Mouse (Mus musculus) gastrocnemius, postnatal 14 days (tissue): ENCODE measurements around the gene Ddx47. TPM values are rescaled to one million over a fixed set of nuclear protein-coding genes. Genes with fewer than 3 reads are reported as not detected.

Experiments
- DNase-seq: peaks from one replicate; pipeline ENCODE4 v3.0.0; 2021; ENCODE audit warnings: mixed read lengths
- intact Hi-C: fragments of 180-260 bp; cut with DNase I; formaldehyde crosslinking; loops from one replicate; pipeline ENCODE4 v1.15.1; 2025; ENCODE audit warnings: low total_unique reads
- total RNA-seq, 2 experiments: library from RNA; stranded (reverse); gene quantifications; 2 replicates each; pipeline ENCODE4 v1.2.3; 2021

Gene Ddx47
- total RNA-seq, 2 experiments from 2014 or later, result 30.2 to 33.0 TPM

DNA sequence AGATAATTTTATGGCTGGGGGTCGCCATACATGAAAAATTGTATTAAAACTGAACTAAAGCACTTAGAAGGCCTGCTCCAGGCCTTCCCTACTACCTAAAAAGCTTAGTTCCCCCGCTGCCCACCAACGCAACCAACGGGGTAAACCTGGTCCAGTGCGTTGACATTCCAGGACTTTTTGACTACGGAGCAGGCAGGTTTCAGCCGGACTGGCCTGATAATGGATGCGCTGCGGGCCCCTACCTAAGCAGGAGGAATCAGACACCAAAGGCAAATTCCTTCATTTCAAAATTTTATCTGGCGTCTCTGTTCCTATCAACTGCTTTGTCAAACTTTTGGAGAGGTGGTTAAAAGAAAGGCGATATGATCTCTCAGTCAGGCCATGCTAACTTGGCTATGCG, 53.2 kb downstream of the Ddx47 start:
- no peak for DNase-seq
- intact Hi-C loops, result no loop called here

DNA sequence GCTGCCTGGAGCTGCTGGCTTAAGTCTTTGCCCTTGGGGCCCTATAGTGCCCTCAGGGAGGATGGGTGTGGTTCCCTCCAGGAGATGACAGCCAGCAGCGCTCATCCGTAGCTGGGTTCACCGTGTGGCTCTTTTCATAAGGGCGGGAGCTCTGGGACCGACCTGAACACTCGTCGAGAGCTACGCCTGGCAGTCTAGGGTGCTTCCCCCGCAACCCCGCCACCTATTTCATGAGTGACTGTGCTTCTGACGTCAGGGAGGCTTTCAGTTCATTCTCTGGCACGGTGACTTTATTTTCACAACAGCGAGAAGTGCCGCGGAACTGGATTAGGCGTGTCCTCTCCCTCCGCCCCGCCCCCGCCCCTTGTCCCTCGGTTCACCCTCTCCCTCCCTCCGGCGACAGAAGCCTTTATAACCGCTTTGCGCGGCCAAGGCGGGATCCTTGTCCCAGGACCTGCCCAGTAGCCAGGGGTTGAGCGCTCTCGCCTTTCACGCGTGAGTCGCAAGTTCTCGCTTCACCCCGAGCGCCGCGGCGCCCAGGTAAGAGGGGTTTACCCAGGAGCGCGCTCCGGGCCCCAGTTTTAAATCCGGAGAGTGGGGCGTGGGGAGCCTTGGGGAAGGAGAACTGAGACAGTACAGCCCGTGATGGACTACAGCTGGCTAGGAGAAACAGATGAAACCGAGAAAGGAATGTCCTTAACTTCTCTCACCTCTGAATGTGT, 54.0 kb downstream of the Ddx47 start, which contains the start of gene Gprc5a:
Gene Gprc5a (plus strand): TSS at position 416 of the 722 bp plus-strand sequence.
- intact Hi-C loops, result no loop called here
- DNase-seq, result peak; percentile 40

DNA sequence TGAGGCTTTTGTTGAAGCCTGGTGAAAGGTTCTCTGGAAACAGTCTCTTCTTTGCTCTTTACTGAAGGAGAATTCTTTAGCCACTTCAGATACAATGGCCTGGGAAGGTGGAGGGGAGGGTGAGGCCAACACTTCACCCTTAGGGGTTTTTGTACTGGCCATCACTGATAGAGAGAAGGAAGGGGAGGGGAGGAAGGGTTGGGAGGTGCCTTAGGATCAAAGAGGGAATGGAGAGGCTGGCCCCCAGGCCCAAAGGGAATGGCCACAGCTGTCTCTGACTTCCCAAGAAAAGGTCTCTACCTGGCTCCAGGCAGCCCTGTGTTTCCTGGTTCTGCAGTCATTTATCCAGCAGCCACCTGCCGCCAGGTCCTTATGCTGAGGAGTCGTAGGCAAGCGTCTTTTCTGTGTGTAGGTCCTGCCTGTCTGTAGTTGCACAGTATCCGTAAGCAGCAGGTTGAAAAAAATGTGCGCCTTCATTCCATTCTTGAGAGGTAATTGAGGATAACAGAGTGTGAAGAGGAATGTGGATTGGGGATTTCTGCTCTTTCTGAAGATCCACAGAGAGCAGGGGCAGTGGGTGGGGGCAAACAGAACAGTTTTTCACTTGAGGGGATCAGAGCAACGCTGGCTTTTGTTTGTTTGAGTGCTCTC, 55.5 kb downstream of the Ddx47 start:
- no peak for DNase-seq
- intact Hi-C loops, result no loop called here

DNA sequence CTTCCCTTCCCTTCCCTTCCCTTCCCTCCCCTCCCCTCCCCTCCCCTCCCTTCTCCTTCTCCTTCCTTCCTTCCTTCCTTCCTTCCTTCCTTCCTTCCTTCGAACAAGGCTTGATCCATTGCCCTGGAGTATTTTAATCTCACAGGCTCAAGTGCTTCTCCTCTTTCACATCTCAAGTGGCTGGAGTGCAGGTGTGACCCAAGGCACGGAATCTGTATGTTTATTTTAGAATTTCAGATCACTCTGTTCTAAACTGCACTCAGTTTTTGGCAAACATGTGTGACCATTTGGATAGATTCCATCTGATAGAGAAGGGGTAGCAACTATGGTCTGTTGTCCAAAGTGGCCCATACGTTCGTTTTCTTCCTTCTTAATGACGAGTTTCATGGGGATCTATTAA, 56.8 kb downstream of the Ddx47 start:
- DNase-seq, result no peak
- intact Hi-C loops, result no loop called here

DNA sequence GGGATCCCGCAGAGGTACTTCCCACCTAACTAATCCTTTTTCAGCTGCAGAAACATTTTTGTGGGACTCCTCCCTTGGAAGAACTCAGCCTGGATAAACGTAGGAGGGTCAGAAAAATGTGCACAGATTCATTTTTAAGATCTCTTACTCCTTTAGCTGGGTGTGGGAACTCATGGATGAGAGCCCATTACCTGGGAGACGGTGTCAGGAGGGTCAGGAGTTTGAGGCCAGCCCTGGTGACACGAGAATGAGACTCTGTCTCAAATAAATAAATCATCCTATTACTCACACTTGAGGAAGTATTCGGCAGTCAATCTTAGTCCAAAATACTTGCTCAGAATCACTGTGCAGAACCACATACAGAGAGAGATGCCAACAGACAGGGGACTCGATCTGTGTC, 58.4 kb downstream of the Ddx47 start:
- DNase-seq, result no peak
- intact Hi-C loops, result no loop called here

DNA sequence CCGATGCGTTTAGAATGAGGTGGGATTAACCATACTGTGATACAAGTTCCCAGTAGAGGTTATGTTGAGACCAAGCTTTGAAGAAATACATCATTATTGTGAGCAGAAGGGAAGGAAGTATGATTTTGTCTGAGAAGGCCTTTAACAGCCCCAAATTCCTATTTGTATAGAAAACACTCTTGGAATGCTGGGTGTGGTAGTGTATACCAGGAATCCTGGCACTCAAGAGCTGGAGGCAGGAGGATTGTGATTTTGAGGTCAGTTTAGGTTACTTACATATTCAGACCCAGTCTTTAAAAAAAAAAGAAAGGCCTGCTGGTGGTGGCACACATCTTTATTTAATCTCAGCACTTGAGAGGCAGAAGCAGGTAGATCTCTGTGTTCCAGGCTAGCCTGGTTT, 58.9 kb downstream of the Ddx47 start:
- intact Hi-C loops, result no loop called here
- no peak for DNase-seq

Other genes starting within 250 kb of the Ddx47 start
- gene Dusp16, start 219.0 kb upstream of the Ddx47 start, total RNA-seq, result 10 to 100 TPM; 13.5 to 14.4 TPM
- gene Crebl2, start 181.5 kb upstream of the Ddx47 start, total RNA-seq, result 1 to 10 TPM; 3.5 to 5.0 TPM
- gene Gpr19, start 113.0 kb upstream of the Ddx47 start, total RNA-seq, result 1 to 10 TPM; 5.5 to 5.8 TPM
- 10 to 100 TPM; 42.0 to 42.4 TPM for gene Cdkn1b, start 91.2 kb upstream of the Ddx47 start, total RNA-seq
- 1 to 10 TPM; 2.7 to 2.8 TPM for gene Apold1, start 29.9 kb upstream of the Ddx47 start, total RNA-seq
- under 1 TPM; 0.41 to 0.66 TPM for gene Gprc5a, start 54.0 kb downstream of the Ddx47 start, total RNA-seq
- gene Gprc5d, start 106.7 kb downstream of the Ddx47 start, total RNA-seq, result not detected
- 1 to 10 TPM; 2.5 to 3.1 TPM for gene Fam234b, start 186.4 kb downstream of the Ddx47 start, total RNA-seq
- 10 to 100 TPM in 1 of 2 experiments, 1 to 10 TPM in 1; 9.7 to 10.3 TPM for gene Hebp1, start 186.4 kb downstream of the Ddx47 start, total RNA-seq
- under 1 TPM in 1 of 2 experiments, not detected in 1; 0.29 TPM for gene Gsg1, start 242.7 kb downstream of the Ddx47 start, total RNA-seq